Mouse (Mus musculus) adrenal gland, postnatal 14 days (tissue): Measurements from ENCODE around the gene Adam25. TPM values are rescaled to one million over a fixed set of nuclear protein-coding genes. Genes with fewer than 3 reads are reported as not detected.
"Not testable (repeated sequence)": the region's sequence is repeated elsewhere in the genome, so short reads cannot be mapped to it uniquely, and the experiment has no call there.

Experiments used
- DNase-seq: peaks from one replicate; pipeline ENCODE4 v3.0.0; 2021; ENCODE audit warnings: mixed read lengths
- long read RNA-seq, 2 experiments: library from polyadenylated mRNA; stranded (forward); transcript quantifications; one replicate each; pipeline ENCODE4 v2.0.0; 2021
- total RNA-seq: library from RNA; stranded (reverse); gene quantifications from 2 replicates; pipeline ENCODE4 v1.2.3, GENCODE M21; 2021

Gene Adam25
- not detected in 2 replicates for total RNA-seq
- long read RNA-seq, experiment 1: 0 reads
- long read RNA-seq, experiment 2: 0 reads

DNA sequence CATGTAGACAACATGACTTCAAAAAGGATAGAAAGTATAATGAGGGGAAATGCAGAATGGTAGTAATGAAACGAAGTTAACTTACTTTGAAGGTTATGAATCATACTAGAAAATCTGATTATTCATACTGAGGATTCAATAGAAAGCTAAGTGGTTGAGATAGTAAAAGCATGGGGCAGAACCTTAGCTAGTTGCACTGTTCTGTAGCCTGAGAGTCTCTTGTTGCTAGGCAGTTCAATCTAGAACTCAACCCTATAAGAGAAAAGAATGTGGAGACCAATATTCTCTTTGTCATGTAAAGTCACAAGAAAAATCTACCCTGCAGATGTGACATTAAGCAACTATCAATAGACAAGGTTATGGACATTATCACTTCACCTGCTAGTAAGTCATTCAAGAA, at the start of gene Adam25:
Gene Adam25 (plus strand): TSS at position 301 of the 400 bp plus-strand sequence.
- not testable (repeated sequence) for DNase-seq

GRCm38 (mm10) chr8:40715406-40715805, 36.6 kb upstream of the Adam25 start:
- DNase-seq: not testable (repeated sequence)

DNA sequence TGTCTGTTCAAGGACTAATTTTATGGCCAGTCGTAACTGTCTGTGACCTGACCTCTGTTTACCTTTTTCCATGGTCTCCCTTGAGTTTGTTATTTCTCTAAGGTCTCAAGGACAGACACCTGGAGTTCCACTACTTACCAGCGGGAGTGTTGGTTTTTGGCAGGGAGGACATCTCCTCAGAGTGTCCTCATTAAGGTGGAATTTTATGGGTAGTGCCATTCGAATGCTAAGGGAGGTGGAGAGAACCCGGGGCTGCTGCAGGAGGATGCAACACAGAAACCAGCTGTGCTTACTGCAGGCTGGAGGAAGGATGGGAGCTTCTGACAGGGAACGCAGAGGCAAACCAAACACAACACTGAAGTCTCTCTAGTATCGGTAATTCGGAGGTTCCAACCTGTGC, 36.0 kb upstream of the Adam25 start:
- no peak for DNase-seq

DNA sequence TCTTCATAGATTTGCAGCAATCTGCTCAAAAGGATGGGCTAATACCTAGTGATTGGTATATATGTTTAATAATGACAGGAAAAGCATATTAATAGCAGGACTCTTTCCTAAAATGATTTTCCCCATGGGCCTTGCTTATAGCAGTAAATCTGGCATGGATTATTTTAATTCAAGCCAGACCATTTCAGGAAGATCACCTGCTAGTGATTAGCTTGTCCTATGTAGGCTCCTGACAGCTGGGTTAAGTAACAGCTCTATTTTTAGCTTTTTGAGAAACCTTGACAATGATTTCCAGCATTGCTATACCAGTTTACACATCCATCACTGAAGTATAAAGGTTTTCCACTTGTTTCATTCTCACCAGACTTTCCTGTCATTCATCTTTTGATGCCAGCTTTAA, 31.3 kb downstream of the Adam25 start:
- DNase-seq: no peak

DNA sequence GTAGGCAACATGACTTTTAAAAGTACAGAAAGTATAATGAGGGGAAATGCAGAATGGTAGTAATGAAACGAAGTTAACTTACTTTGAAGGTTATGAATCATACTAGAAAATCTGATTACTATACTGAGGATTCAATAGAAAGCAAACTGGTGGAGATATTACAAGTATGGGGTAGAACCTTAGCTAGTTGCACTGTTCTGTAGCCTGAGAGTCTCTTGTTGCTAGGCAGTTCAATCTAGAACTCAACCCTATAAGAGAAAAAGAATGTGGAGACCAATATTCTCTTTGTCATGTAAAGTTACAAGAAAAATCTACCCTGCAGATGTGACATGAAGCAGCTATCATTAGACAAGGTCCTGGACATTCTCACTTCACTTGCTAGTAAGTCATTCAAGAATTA, 41.0 kb downstream of the Adam25 start, which contains the start of gene Adam20:
Gene Adam20 (plus strand): TSS at position 301 of the 400 bp plus-strand sequence.
- not testable (repeated sequence) for DNase-seq

GRCm38 (mm10) chr8:40803379-40804079, 51.5 kb downstream of the Adam25 start:
- no peak for DNase-seq

Other genes with a start within 250 kb of the Adam25 start
- gene Adam24, start 77.1 kb upstream of the Adam25 start, total RNA-seq: not detected in 2 replicates
- not detected in 2 replicates for gene Adam20, start 41.1 kb downstream of the Adam25 start, total RNA-seq
- gene Adam39, start 70.8 kb downstream of the Adam25 start, total RNA-seq: not detected in 2 replicates